ENCODE assay signal across 35 mouse cellular contexts in the genomic region with DNA sequence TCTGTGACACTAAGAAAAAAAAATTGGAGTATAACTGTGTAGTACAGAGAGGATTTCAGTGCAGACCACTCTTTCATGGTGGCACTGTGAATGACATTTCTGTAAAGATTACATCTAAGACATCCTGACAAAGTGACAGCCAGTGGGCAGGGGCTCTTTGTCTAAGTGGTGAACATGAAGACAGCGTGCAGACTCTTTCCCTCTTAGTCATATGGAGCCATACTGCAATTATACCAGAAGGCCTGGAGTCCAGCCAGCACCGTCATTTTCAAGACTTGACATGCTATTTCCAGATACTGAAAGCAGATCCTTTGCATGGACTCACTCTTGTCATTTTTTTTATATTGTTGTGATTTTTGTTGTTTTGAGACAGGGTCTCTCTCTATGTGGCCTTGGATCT. TPM values are rescaled to one million over a fixed set of nuclear protein-coding genes. Genes with fewer than 3 reads are reported as not detected.
A peak's percentile ranks its signal among the peaks of the same experiment; 100 is the strongest.
DNase-seq lines count a peak whose midpoint lies in the region; ATAC-seq and TF ChIP-seq lines count a peak whose summit lies in the region.
"Had no signal": no experiment of that assay in that cellular context is flagged by ENCODE, and none has a peak within 500 bp of the region (broad histone marks: within the 10 kb centered on the region; RNA-seq: fewer than 3 reads in every experiment).

No protein-coding gene starts in this region.

- DNase-seq in embryonic facial prominence, embryonic 14.5 days (ENCODE audit: low spot score): peak; percentile 30
- DNase-seq in embryonic facial prominence, embryonic 10.5 days (ENCODE audit: low spot score): no peak
- peak; percentile 22 for DNase-seq in heart, adult 11 months
- no peak for DNase-seq in heart, adult 2 months
- peak; percentile 67 for DNase-seq in right cerebral cortex, postnatal 14 days
- DNase-seq in right cerebral cortex, adult 18-20 months: no peak
- DNase-seq in forebrain, postnatal 0 days: peak; percentile 84
- DNase-seq: adrenal gland, postnatal 14 days; cerebellum, adult 8-10 months; cerebellum, postnatal 25 days; gastrocnemius, postnatal 14 days; heart, adult 18-20 months; heart, postnatal 4 days; kidney, adult 9 months; kidney, postnatal 14 days; liver; lung, embryonic 14.5 days; lung, postnatal 14 days; midbrain, embryonic 14.5 days had no signal

- WGBS in embryonic facial prominence, embryonic 14.5 days: 77% methylated on average over 2 of the region's 2 CpGs
- 80% methylated on average over 2 of the region's 2 CpGs for WGBS in embryonic facial prominence, embryonic 10.5 days
- 59% methylated on average over 2 of the region's 2 CpGs for WGBS in heart, adult 2 months
- 51% methylated on average over 2 of the region's 2 CpGs for WGBS in forebrain, postnatal 0 days

- H3K9me3 ChIP-seq in embryonic facial prominence, embryonic 14.5 days (ENCODE audit: control insufficient read depth, low read length): no peaks in the 10 kb centered on the region
- H3K9me3 ChIP-seq in embryonic facial prominence, embryonic 10.5 days: no peaks in the 10 kb centered on the region
- no peaks in the 10 kb centered on the region for H3K9me3 ChIP-seq in forebrain, postnatal 0 days (ENCODE audit: low read length)
- H3K9me3 ChIP-seq: G1E; heart, embryonic 12.5 days; hindbrain, embryonic 13.5 days; liver, embryonic 15.5 days; stomach, embryonic 15.5 days had no signal

- no peaks in the 10 kb centered on the region for H3K4me1 ChIP-seq in embryonic facial prominence, embryonic 14.5 days (ENCODE audit: control insufficient read depth, insufficient read depth, low read length)
- H3K4me1 ChIP-seq in embryonic facial prominence, embryonic 10.5 days: no peaks in the 10 kb centered on the region
- no peaks in the 10 kb centered on the region for H3K4me1 ChIP-seq in heart, adult 2 months (ENCODE audit: control insufficient read depth, insufficient read depth, low read length)
- no peaks in the 10 kb centered on the region for H3K4me1 ChIP-seq in forebrain, postnatal 0 days (ENCODE audit: insufficient read depth)
- H3K4me1 ChIP-seq: heart, embryonic 12.5 days; hindbrain, embryonic 13.5 days; liver, embryonic 15.5 days; stomach, embryonic 15.5 days had no signal

- no peaks in the 10 kb centered on the region for H3K27me3 ChIP-seq in embryonic facial prominence, embryonic 14.5 days (replicated peaks; ENCODE audit: control insufficient read depth, insufficient read depth, low read length)
- H3K27me3 ChIP-seq in embryonic facial prominence, embryonic 10.5 days (replicated peaks; ENCODE audit: low read depth, poor library complexity, severe bottlenecking): no peaks in the 10 kb centered on the region
- no peaks in the 10 kb centered on the region for H3K27me3 ChIP-seq in heart, adult 2 months (ENCODE audit: control insufficient read depth, insufficient read depth, low read length)
- no peaks in the 10 kb centered on the region for H3K27me3 ChIP-seq in forebrain, postnatal 0 days (ENCODE audit: insufficient read depth, low read length)
- H3K27me3 ChIP-seq: heart, embryonic 12.5 days; hindbrain, embryonic 13.5 days; liver, embryonic 15.5 days; stomach, embryonic 15.5 days had no signal

- no peak for TF ChIP-seq EP300 in heart, adult 2 months (IDR thresholded peaks at IDR 0.05; ENCODE audit: insufficient read depth, low read depth, low read length)

- no peak overlapping the region for H3K4me3 ChIP-seq in embryonic facial prominence, embryonic 14.5 days (ENCODE audit: low read depth, low read length)
- no peak overlapping the region for H3K4me3 ChIP-seq in embryonic facial prominence, embryonic 10.5 days
- no peak overlapping the region for H3K4me3 ChIP-seq in heart, adult 2 months
- no peak overlapping the region for H3K4me3 ChIP-seq in forebrain, postnatal 0 days (ENCODE audit: low read depth, low read length)
- H3K4me3 ChIP-seq: heart, embryonic 12.5 days; hindbrain, embryonic 13.5 days; layer of hippocampus, adult 2 months; liver, embryonic 15.5 days; stomach, embryonic 15.5 days had no signal

- H3K9ac ChIP-seq in embryonic facial prominence, embryonic 14.5 days (ENCODE audit: low read depth, low read length): no peak overlapping the region
- H3K9ac ChIP-seq in heart, adult 2 months (ENCODE audit: low read depth, low read length): no peak overlapping the region
- no peak overlapping the region for H3K9ac ChIP-seq in forebrain, postnatal 0 days
- H3K9ac ChIP-seq: heart, embryonic 12.5 days; hindbrain, embryonic 13.5 days; liver, embryonic 15.5 days; lung, embryonic 14.5 days; stomach, embryonic 15.5 days had no signal

- H3K36me3 ChIP-seq in embryonic facial prominence, embryonic 14.5 days (ENCODE audit: control insufficient read depth, insufficient read depth, low read length): no peaks in the 10 kb centered on the region
- H3K36me3 ChIP-seq in embryonic facial prominence, embryonic 10.5 days (replicated peaks): no peaks in the 10 kb centered on the region
- H3K36me3 ChIP-seq in heart, adult 2 months (ENCODE audit: control insufficient read depth, insufficient read depth, low read length): no peaks in the 10 kb centered on the region
- no peaks in the 10 kb centered on the region for H3K36me3 ChIP-seq in forebrain, postnatal 0 days (ENCODE audit: insufficient read depth)
- H3K36me3 ChIP-seq: G1E; heart, embryonic 12.5 days; hindbrain, embryonic 13.5 days; liver, embryonic 15.5 days; stomach, embryonic 15.5 days had no signal

- intact Hi-C loops in heart, adult 2 months (cut with DNase I): no loop called here

- no peak for TF ChIP-seq POLR2A in heart, adult 2 months (IDR thresholded peaks at IDR 0.05; ENCODE audit: insufficient read depth, low read depth, low read length)

- no peak overlapping the region for H3K27ac ChIP-seq in embryonic facial prominence, embryonic 14.5 days (replicated peaks; ENCODE audit: low read depth, low read length)
- H3K27ac ChIP-seq in embryonic facial prominence, embryonic 10.5 days (replicated peaks): no peak overlapping the region
- no peak overlapping the region for H3K27ac ChIP-seq in heart, adult 2 months
- peak overlapping the region; percentile 35; the same call in 1 of the 2 replicates for H3K27ac ChIP-seq in forebrain, postnatal 0 days (ENCODE audit: low read depth, low read length)
- H3K27ac ChIP-seq: hindbrain, embryonic 13.5 days; layer of hippocampus, adult 2 months; liver, embryonic 15.5 days; stomach, embryonic 15.5 days had no signal

- no peak overlapping the region for H3K4me2 ChIP-seq in embryonic facial prominence, embryonic 14.5 days (ENCODE audit: low read depth, low read length)
- no peak overlapping the region for H3K4me2 ChIP-seq in forebrain, postnatal 0 days (ENCODE audit: low read depth)
- H3K4me2 ChIP-seq: heart, embryonic 12.5 days; hindbrain, embryonic 13.5 days; liver, embryonic 15.5 days; lung, embryonic 14.5 days; stomach, embryonic 15.5 days had no signal

- ATAC-seq in embryonic facial prominence, embryonic 14.5 days (ENCODE audit: low read depth): no peak
- ATAC-seq in forebrain, postnatal 0 days: peak; percentile 95
- no peak for ATAC-seq in cerebellum, adult (ENCODE audit: insufficient number of reproducible peaks, low FRiP score, low TSS enrichment)
- ATAC-seq: intestine, postnatal 0 days had no signal

- H3K79me2 ChIP-seq in heart, adult 2 months (replicated peaks; ENCODE audit: control insufficient read depth, insufficient read depth, low read length): no peaks in the 10 kb centered on the region

- no peak for TF ChIP-seq CTCF in heart, adult 2 months (IDR thresholded peaks at IDR 0.05)
- TF ChIP-seq CTCF in forebrain, postnatal 0 days (IDR thresholded peaks at IDR 0.05; ENCODE audit: low read depth): no peak

RNA-seq across cellular contexts. Expression of gene Gm10985, which starts 10.6 kb away (rescaled TPM):
- not detected in 2 replicates for polyA plus RNA-seq in embryonic facial prominence, embryonic 14.5 days (2014; fragmentation: Nextera tagmentation; extraction: Ambion mirVana)
- not detected in 2 replicates for polyA plus RNA-seq in embryonic facial prominence, embryonic 10.5 days (2016; fragmentation: Nextera tagmentation; extraction: Ambion mirVana)
- total RNA-seq in heart, adult 2 months (2021): not detected
- not detected in 2 replicates for polyA plus RNA-seq in heart, adult 2 months (2012; rRNA removed)
- not detected in 2 replicates for total RNA-seq in forebrain, postnatal 0 days (2014; rRNA removed)
- polyA plus RNA-seq in forebrain, postnatal 0 days (2015; fragmentation: Nextera tagmentation; extraction: Ambion mirVana): not detected in 2 replicates
- total RNA-seq: adrenal gland, postnatal 14 days; G1E; gastrocnemius, postnatal 14 days; heart, adult 18-20 months; heart, postnatal 4 days; layer of hippocampus, adult 2 months; layer of hippocampus, postnatal 14 days; left cerebral cortex, adult 8-10 months; monocyte, adult 5-6 weeks had no signal
- polyA plus RNA-seq: embryonic facial prominence, embryonic 11.5 days; G1E; heart, embryonic 12.5 days; heart, postnatal 0 days; hindbrain, embryonic 13.5 days; intestine, postnatal 0 days; limb, embryonic 11.5 days; liver, embryonic 15.5 days; lung, embryonic 14.5 days; midbrain, embryonic 14.5 days; neural tube, embryonic 14.5 days; small intestine, adult 2 months; stomach, embryonic 15.5 days had no signal

RNA-seq across cellular contexts. Expression of gene Ufm1, which starts 29.4 kb away (rescaled TPM):
- 108 and 116 TPM in 2 replicates for polyA plus RNA-seq in embryonic facial prominence, embryonic 14.5 days (2014; fragmentation: Nextera tagmentation; extraction: Ambion mirVana)
- 97.1 and 100 TPM in 2 replicates for polyA plus RNA-seq in embryonic facial prominence, embryonic 10.5 days (2016; fragmentation: Nextera tagmentation; extraction: Ambion mirVana)
- total RNA-seq in heart, adult 2 months (2021): 10 to 100 TPM; 47.9 to 53.9 TPM
- 9.6 and 18.9 TPM in 2 replicates for polyA plus RNA-seq in heart, adult 2 months (2012; rRNA removed)
- 41.2 and 42.7 TPM in 2 replicates for total RNA-seq in forebrain, postnatal 0 days (2014; rRNA removed)
- polyA plus RNA-seq in forebrain, postnatal 0 days (2015; fragmentation: Nextera tagmentation; extraction: Ambion mirVana): 108 and 117 TPM in 2 replicates

Comparison
In these comparisons a context has a peak if more than half of its experiments do, and no peak if none do; other contexts are left out.
1. DNase-seq: peak in embryonic facial prominence, embryonic 14.5 days (single experiment), heart, adult 11 months (single experiment), right cerebral cortex, postnatal 14 days (single experiment) and forebrain, postnatal 0 days (single experiment); none in embryonic facial prominence, embryonic 10.5 days (single experiment), heart, adult 2 months (0 of 2) and right cerebral cortex, adult 18-20 months (single experiment).